Mouse (Mus musculus): Measurements from ENCODE around the gene Sorbs2. TPM values are rescaled to one million over a fixed set of nuclear protein-coding genes. Genes with fewer than 3 reads are reported as not detected.

Sorbs2 gene
- polyA plus RNA-seq, 1 experiment from 2014 or later: 325 TPM

DNA sequence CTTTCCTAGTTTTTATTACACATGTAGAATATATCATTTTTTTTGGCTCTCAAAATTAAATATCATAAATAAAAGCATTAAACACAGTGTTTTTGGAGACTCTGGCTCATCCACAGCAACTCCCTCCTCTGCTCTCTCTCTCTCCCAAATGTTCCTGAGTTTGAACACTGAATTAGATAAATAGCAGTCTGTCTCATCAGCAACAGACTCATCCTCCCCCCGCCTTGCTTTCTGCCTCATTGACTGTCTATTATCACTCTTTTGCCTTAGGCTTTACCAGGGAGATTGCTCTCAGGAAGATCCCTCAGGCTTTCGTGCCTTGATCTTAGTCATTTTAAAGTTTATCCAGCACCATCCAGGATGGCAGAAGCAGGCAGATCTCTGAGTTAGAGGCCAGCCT is 91.3 kb downstream of the Sorbs2 start:
- H3K4me3 ChIP-seq (ENCODE audit: low read depth, low read length): no peak overlapping the region
- no peaks in the 10 kb centered on the region for H3K27me3 ChIP-seq (ENCODE audit: control insufficient read depth, insufficient read depth, low read length)
- H3K4me1 ChIP-seq (ENCODE audit: control insufficient read depth, insufficient read depth, low read length): peaks cover 2% of the 10 kb centered on the region; the same call in 1 of the 2 replicates
- 68% methylated on average over 2 of the region's 2 CpGs for WGBS (ENCODE audit: insufficient replicate concordance)
- no peak overlapping the region for H3K27ac ChIP-seq (ENCODE audit: low read depth, low read length)
- H3K9ac ChIP-seq (ENCODE audit: low read depth, low read length): no peak overlapping the region
- ATAC-seq (replicated peaks; ENCODE audit: insufficient number of reproducible peaks, low FRiP score, low TSS enrichment): no peak
- no peaks in the 10 kb centered on the region for H3K9me3 ChIP-seq (replicated peaks; ENCODE audit: control insufficient read depth, low read length)
- H3K4me2 ChIP-seq: no peak overlapping the region
- no peaks in the 10 kb centered on the region for H3K36me3 ChIP-seq (ENCODE audit: control insufficient read depth, insufficient read depth, low read length)

DNA sequence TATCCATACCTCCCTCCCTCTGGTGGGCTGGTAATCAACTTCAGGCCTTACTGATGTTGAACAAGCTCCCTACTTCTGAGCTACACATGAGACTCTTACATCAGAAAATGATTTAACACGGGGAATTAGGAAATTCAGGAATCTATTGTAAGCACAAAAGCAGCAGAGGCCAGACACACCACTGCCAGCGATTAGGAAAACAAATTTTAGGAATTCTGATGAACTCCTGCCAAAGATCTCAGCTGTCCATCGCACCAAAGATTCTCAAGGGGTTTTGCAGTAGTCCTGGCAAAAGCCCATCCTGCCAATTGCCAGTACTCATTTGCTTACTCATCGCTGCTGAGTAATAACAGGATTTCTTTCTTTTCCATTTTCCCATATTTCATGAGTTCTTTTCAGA is 94.4 kb downstream of the Sorbs2 start:
- Histone ChIP-seq H3K9ac (ENCODE audit: low read depth, low read length) (no peak overlapping the region), H3K4me2 (no peak overlapping the region), H3K9me3 (replicated peaks; ENCODE audit: control insufficient read depth, low read length) (no peaks in the 10 kb centered on the region), H3K36me3 (ENCODE audit: control insufficient read depth, insufficient read depth, low read length) (no peaks in the 10 kb centered on the region), H3K4me3 (ENCODE audit: low read depth, low read length) (no peak overlapping the region), H3K27ac (ENCODE audit: low read depth, low read length) (no peak overlapping the region), H3K27me3 (ENCODE audit: control insufficient read depth, insufficient read depth, low read length) (no peaks in the 10 kb centered on the region), H3K4me1 (ENCODE audit: control insufficient read depth, insufficient read depth, low read length) (peaks cover 2% of the 10 kb centered on the region; the same call in 1 of the 2 replicates)
- no peak for ATAC-seq (replicated peaks; ENCODE audit: insufficient number of reproducible peaks, low FRiP score, low TSS enrichment)
- 78% methylated on average over 4 of the region's 4 CpGs for WGBS (ENCODE audit: insufficient replicate concordance)

DNA sequence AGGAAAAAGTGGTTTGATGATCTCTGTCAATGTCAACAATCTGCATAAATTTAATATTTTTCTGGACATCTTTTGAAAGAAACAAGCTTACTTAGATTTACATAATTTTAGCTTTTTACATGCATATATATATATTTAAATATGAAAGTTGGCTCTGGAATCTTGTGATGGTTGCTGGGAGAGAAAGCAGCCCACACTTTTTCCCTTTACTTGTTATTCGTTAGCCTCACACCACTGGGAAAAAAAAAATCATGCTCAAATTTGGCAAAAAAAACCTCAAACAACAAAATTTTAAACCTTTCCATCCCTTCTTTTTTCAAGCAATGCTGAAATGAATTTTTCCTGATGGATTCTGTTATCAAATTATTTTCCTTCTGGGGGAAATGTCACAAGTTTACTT is 97.8 kb downstream of the Sorbs2 start:
- Histone ChIP-seq H3K4me2 (no peak overlapping the region), H3K27me3 (ENCODE audit: control insufficient read depth, insufficient read depth, low read length) (no peaks in the 10 kb centered on the region), H3K9ac (ENCODE audit: low read depth, low read length) (no peak overlapping the region), H3K27ac (ENCODE audit: low read depth, low read length) (no peak overlapping the region), H3K4me1 (ENCODE audit: control insufficient read depth, insufficient read depth, low read length) (no peaks in the 10 kb centered on the region), H3K4me3 (ENCODE audit: low read depth, low read length) (no peak overlapping the region), H3K9me3 (replicated peaks; ENCODE audit: control insufficient read depth, low read length) (no peaks in the 10 kb centered on the region), H3K36me3 (ENCODE audit: control insufficient read depth, insufficient read depth, low read length) (no peaks in the 10 kb centered on the region)
- ATAC-seq (replicated peaks; ENCODE audit: insufficient number of reproducible peaks, low FRiP score, low TSS enrichment): no peak
- WGBS (ENCODE audit: insufficient replicate concordance): 78% methylated on average over 1 of the region's 1 CpGs

DNA sequence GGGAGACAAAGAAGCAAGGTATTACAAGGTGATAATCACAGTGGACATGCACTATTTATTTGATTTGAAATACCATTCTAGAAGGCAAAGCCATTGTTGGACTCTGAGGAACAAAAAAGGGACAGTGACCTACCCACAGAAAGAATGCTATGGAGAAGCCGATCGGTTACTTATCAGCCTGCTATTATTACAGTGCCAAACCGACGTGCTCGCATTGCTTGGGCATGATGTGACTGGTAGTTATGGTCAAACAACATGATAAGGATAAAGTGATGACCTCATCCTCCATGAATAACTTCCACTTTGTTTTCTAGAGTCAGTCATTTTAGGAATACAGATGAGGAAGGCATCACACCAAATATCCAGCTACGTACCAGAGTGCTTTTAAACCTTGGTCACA is 99.4 kb downstream of the Sorbs2 start:
- WGBS (ENCODE audit: insufficient replicate concordance): 28% methylated on average over 6 of the region's 6 CpGs
- no peak overlapping the region for H3K4me3 ChIP-seq (ENCODE audit: low read depth, low read length)
- 0 out of 2 replicates have a peak, but pooled peaks cover 3% of the 10 kb centered on the region for H3K4me1 ChIP-seq (ENCODE audit: control insufficient read depth, insufficient read depth, low read length)
- no peak overlapping the region for H3K9ac ChIP-seq (ENCODE audit: low read depth, low read length)
- H3K27me3 ChIP-seq (ENCODE audit: control insufficient read depth, insufficient read depth, low read length): no peaks in the 10 kb centered on the region
- no peak overlapping the region for H3K4me2 ChIP-seq
- no peak overlapping the region for H3K27ac ChIP-seq (ENCODE audit: low read depth, low read length)
- ATAC-seq (replicated peaks; ENCODE audit: insufficient number of reproducible peaks, low FRiP score, low TSS enrichment): no peak
- no peaks in the 10 kb centered on the region for H3K9me3 ChIP-seq (replicated peaks; ENCODE audit: control insufficient read depth, low read length)
- H3K36me3 ChIP-seq (ENCODE audit: control insufficient read depth, insufficient read depth, low read length): no peaks in the 10 kb centered on the region

DNA sequence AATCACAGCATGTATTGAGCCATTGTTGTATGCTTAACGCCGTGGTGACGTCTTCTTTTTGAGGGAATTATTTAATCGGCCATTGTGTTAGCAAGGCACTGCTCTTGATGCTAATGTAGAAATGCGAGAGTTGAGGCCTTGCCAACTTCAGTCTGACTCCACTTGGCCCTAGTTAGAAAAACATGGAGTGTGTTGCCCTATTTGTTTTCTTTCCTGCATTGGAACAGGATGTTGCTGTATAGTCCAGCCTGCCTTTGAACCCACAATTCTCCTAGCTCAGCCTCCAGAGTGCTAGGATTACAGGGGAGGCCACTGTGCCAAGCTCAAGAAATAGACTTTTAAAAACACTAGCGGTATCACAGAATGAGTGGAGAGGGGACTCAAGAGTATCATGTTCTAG is 100.8 kb downstream of the Sorbs2 start:
- H3K4me2 ChIP-seq: no peak overlapping the region
- ATAC-seq (replicated peaks; ENCODE audit: insufficient number of reproducible peaks, low FRiP score, low TSS enrichment): no peak
- H3K36me3 ChIP-seq (ENCODE audit: control insufficient read depth, insufficient read depth, low read length): no peaks in the 10 kb centered on the region
- H3K4me1 ChIP-seq (ENCODE audit: control insufficient read depth, insufficient read depth, low read length): 0 out of 2 replicates have a peak, but pooled peaks cover 3% of the 10 kb centered on the region
- no peaks in the 10 kb centered on the region for H3K27me3 ChIP-seq (ENCODE audit: control insufficient read depth, insufficient read depth, low read length)
- no peaks in the 10 kb centered on the region for H3K9me3 ChIP-seq (replicated peaks; ENCODE audit: control insufficient read depth, low read length)
- no peak overlapping the region for H3K4me3 ChIP-seq (ENCODE audit: low read depth, low read length)
- H3K9ac ChIP-seq (ENCODE audit: low read depth, low read length): no peak overlapping the region
- no peak overlapping the region for H3K27ac ChIP-seq (ENCODE audit: low read depth, low read length)
- 90% methylated on average over 6 of the region's 6 CpGs for WGBS (ENCODE audit: insufficient replicate concordance)

DNA sequence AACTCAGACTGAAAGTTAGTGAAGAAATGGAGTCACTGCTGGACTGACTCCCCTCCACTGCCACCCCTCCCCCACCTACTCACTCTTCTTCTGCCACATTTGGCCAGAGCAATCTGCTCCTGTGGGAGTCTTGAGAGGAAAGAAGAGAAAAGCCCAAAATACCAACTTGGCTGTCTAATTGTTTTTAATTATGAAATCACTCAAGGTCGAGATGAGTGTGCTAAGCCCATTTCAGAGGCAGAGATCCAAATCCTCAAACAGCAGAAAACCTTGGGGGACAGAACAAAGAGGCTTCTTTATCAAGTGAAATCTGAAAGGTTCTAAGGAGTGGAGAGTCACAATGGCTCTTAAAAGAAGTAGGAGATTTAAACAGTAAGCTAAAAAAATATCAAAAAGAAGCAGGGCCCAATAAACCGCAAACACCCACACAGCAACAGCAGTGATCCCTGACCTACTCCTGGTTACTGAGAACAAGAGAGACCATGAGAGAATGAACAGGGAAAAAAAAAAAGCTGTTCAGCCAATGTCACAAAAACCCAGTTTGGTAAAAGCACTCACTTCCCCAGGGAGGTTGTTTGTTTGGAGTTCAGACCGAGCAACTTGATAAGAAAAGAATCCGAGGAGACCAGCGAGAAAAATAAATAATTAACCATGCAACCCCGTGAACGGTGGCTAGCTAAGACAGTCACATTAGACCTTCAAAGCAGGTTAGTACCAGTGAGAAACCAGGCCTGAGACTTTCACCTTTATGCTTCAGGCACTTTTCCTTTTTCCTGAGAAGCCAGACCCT is 103.0 kb downstream of the Sorbs2 start:
- no peaks in the 10 kb centered on the region for H3K9me3 ChIP-seq (replicated peaks; ENCODE audit: control insufficient read depth, low read length)
- peaks cover 7% of the 10 kb centered on the region; the same call in 1 of the 2 replicates for H3K4me1 ChIP-seq (ENCODE audit: control insufficient read depth, insufficient read depth, low read length)
- no peaks in the 10 kb centered on the region for H3K27me3 ChIP-seq (ENCODE audit: control insufficient read depth, insufficient read depth, low read length)
- no peak for ATAC-seq (replicated peaks; ENCODE audit: insufficient number of reproducible peaks, low FRiP score, low TSS enrichment)
- no peaks in the 10 kb centered on the region for H3K36me3 ChIP-seq (ENCODE audit: control insufficient read depth, insufficient read depth, low read length)
- no peak overlapping the region for H3K4me3 ChIP-seq (ENCODE audit: low read depth, low read length)
- H3K9ac ChIP-seq (ENCODE audit: low read depth, low read length): no peak overlapping the region
- 20% methylated on average over 7 of the region's 7 CpGs for WGBS (ENCODE audit: insufficient replicate concordance)
- H3K4me2 ChIP-seq: no peak overlapping the region
- H3K27ac ChIP-seq (ENCODE audit: low read depth, low read length): no peak overlapping the region

DNA sequence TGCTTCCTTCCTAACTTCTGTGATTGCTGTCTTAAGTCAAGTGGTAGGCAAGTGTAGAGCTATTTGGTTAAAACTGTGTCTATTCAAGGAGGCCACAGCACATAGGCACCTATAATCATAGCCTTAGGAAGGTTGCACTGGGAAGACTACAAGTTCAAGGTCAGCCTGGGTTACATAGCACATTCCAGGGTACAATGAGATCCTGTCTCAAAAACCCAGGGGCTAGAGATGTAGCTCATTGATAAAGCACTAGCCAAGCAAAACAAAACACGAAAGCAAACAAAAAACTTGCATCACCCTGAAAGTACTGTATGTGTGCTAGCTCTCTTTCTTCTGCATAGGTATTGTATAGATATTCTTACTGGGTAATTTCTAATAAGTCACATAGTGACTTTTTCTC is 103.7 kb downstream of the Sorbs2 start:
- Histone ChIP-seq H3K36me3 (ENCODE audit: control insufficient read depth, insufficient read depth, low read length) (no peaks in the 10 kb centered on the region), H3K4me3 (ENCODE audit: low read depth, low read length) (no peak overlapping the region), H3K27ac (ENCODE audit: low read depth, low read length) (no peak overlapping the region), H3K4me2 (no peak overlapping the region), H3K9me3 (replicated peaks; ENCODE audit: control insufficient read depth, low read length) (no peaks in the 10 kb centered on the region), H3K9ac (ENCODE audit: low read depth, low read length) (no peak overlapping the region), H3K27me3 (ENCODE audit: control insufficient read depth, insufficient read depth, low read length) (no peaks in the 10 kb centered on the region), H3K4me1 (ENCODE audit: control insufficient read depth, insufficient read depth, low read length) (peaks cover 7% of the 10 kb centered on the region; the same call in 1 of the 2 replicates)
- WGBS (ENCODE audit: insufficient replicate concordance): 60% methylated on average over 1 of the region's 1 CpGs
- no peak for ATAC-seq (replicated peaks; ENCODE audit: insufficient number of reproducible peaks, low FRiP score, low TSS enrichment)

DNA sequence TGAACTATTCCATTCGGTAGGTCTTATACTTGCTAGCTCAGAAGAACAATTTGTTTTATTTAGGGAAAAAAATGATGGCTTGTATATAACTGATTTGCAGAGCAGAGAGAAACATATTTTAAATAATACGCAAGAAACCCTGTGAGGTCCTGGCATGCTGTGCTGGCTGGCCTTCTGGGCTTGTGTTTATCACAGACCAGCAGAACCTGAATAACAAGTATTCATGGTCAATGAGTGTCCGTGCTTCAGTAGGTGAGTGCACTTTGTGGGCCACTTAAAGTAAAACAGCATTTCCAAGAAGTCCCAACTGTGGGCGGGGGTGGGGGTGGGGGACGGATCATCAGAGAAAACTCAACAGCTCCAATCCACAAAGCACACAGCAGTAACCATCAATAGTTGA is 107.0 kb downstream of the Sorbs2 start:
- Histone ChIP-seq H3K9me3 (replicated peaks; ENCODE audit: control insufficient read depth, low read length) (no peaks in the 10 kb centered on the region), H3K27me3 (ENCODE audit: control insufficient read depth, insufficient read depth, low read length) (no peaks in the 10 kb centered on the region), H3K36me3 (ENCODE audit: control insufficient read depth, insufficient read depth, low read length) (no peaks in the 10 kb centered on the region), H3K4me1 (ENCODE audit: control insufficient read depth, insufficient read depth, low read length) (peaks cover 7% of the 10 kb centered on the region; the same call in 1 of the 2 replicates), H3K4me3 (ENCODE audit: low read depth, low read length) (no peak overlapping the region), H3K27ac (ENCODE audit: low read depth, low read length) (0 out of 2 replicates have a peak overlapping the region, but pooled peaks have one; percentile 50), H3K4me2 (peak overlapping the region; percentile 43), H3K9ac (ENCODE audit: low read depth, low read length) (0 out of 2 replicates have a peak overlapping the region, but pooled peaks have one; percentile 40)
- 37% methylated on average over 5 of the region's 5 CpGs for WGBS (ENCODE audit: insufficient replicate concordance)
- no peak for ATAC-seq (replicated peaks; ENCODE audit: insufficient number of reproducible peaks, low FRiP score, low TSS enrichment)

DNA sequence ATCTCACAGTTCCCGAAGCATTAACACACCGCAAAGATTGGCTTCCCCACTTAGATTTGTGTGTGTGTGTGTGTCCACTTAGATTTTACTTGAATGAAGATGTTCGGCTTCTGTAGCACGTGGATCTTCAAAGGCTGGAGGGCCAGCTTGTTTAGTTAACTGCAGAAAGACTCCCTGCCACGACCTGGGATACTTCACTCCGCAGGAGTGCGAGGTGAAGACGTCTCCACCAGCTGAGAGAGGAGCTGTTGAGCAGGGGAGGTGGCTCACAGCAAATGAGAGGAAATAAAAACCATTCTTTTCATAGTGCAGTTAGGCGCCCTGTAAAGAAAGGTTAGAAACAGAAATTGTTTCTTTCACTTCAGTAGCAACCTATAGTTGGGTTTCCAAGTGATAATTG is 107.5 kb downstream of the Sorbs2 start:
- WGBS (ENCODE audit: insufficient replicate concordance): 6% methylated on average over 9 of the region's 9 CpGs
- Histone ChIP-seq H3K9me3 (replicated peaks; ENCODE audit: control insufficient read depth, low read length) (no peaks in the 10 kb centered on the region), H3K27me3 (ENCODE audit: control insufficient read depth, insufficient read depth, low read length) (no peaks in the 10 kb centered on the region), H3K27ac (ENCODE audit: low read depth, low read length) (peak overlapping the region; percentile 50; the same call in 1 of the 2 replicates), H3K36me3 (ENCODE audit: control insufficient read depth, insufficient read depth, low read length) (no peaks in the 10 kb centered on the region), H3K4me3 (ENCODE audit: low read depth, low read length) (no peak overlapping the region), H3K4me1 (ENCODE audit: control insufficient read depth, insufficient read depth, low read length) (peaks cover 7% of the 10 kb centered on the region; the same call in 1 of the 2 replicates), H3K9ac (ENCODE audit: low read depth, low read length) (0 out of 2 replicates have a peak overlapping the region, but pooled peaks have one; percentile 40), H3K4me2 (peak overlapping the region; percentile 43)
- ATAC-seq (replicated peaks; ENCODE audit: insufficient number of reproducible peaks, low FRiP score, low TSS enrichment): no peak

Measured in heart, embryonic 11.5 days (tissue).